Mouse (Mus musculus) gastrocnemius, postnatal 25 days (tissue): Measurements from ENCODE around the gene Tbc1d8b. TPM values are rescaled to one million over a fixed set of nuclear protein-coding genes. Genes with fewer than 3 reads are reported as not detected.
"Not testable (repeated sequence)": the region's sequence is repeated elsewhere in the genome, so short reads cannot be mapped to it uniquely, and the experiment has no call there.

Source experiments
- DNase-seq: peaks from one replicate; pipeline ENCODE4 v3.0.0; 2022
- long read RNA-seq, 2 experiments: library from polyadenylated mRNA; stranded (forward); transcript quantifications; one replicate each; pipeline ENCODE4 v2.0.0; 2021
- total RNA-seq, 2 experiments: library from RNA; stranded (reverse); gene quantifications; 1 replicate in 1 of 2; 2 replicates in 1 of 2; pipeline ENCODE4 v1.2.3; 2021

Gene Tbc1d8b
- total RNA-seq, result 1 to 10 TPM; 3.1 to 3.5 TPM
- long read RNA-seq, experiment 1, result 0 reads
- long read RNA-seq, experiment 2, result 0 reads

DNA sequence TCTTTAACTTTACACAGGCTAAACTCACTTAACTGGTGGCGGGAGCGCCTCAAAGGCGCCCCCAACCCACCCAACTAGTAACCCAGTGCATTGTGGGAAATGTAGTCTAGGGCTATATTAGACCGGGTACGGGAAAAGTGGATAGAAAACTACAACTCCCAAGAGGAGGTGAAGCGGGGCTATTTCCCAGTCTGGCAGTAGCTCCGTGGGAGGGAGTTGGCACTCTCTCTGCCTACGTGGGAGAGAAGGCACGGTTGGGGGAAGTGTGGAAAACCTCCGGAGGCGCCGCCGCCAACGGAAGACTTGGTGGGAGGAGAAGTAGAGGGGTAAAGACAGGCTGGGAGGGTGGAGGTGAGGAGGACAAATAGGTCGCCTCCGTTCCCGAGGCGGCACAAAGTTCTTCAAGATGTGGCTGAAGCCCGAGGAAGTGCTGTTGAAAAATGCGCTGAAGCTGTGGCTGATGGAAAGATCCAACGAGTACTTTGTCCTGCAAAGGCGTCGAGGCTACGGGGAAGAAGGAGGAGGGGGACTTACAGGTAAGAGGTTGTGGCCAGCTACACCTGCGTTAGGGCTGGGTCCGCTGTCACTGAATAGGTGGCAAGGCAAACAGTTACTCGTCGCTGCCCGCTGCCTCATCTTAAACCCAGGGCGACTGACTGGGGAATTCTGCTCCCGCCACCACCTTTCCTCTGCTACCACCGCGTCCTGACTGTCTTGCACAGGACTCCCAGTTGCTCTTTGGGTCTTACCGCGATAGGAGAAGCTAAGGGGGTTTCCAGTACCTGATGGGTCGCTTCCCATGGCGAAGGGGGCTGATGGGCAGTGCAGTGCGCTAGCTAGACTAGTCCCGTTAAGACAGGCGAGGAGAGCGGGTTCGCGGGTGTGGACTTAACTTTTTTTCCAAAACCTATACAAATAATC is at the start of gene Tbc1d8b:
TSS of gene Tbc1d8b (plus strand) at position 222 of the 921 bp plus-strand sequence.
- peak; percentile 71 for DNase-seq

GRCm38 (mm10) chrX:139639744-139640143 is 45.1 kb upstream of the Tbc1d8b start:
- no peak for DNase-seq

DNA sequence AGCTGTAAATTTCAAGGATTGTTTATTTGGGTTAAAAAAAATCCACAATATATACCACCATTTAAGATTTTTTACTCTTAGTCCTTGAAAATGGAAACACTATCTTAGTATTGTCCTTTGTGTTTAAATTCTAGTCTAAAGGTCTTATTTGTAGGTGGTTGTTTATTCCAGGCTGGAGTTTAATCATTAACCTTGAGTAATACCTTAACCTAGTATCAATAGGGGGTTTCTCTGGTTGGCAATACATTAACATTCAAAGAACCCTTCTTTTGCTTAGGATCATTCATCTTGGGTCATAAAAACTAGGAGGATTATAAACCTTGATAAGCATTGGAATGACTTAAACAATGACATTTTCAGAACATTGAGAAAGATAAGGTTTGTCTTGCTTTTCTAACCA is 44.4 kb upstream of the Tbc1d8b start:
- no peak for DNase-seq

- no peak for DNase-seq
Measured at GRCm38 (mm10) chrX:139652226-139652625, 32.6 kb upstream of the Tbc1d8b start.

DNA sequence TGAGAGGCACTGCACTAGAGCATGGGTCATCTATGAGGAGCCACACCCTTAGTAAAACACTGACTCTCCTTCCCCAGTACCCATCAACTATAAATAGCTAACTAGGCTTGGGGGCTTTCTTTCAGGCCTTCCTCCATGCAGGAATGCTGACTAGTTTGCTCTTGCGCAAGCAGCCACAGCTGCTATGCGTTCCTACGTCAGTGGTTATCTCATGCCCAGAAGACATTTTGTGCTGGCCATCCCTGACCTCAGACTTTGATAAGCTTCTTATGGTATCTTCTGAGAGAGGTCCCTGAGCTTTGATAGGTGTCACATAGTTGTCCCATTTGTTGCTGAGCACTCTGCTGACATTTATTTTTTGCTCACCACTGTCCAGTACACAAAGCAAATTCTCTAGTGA is 31.5 kb upstream of the Tbc1d8b start:
- no peak for DNase-seq

GRCm38 (mm10) chrX:139654350-139655063 is 30.3 kb upstream of the Tbc1d8b start:
- no peak for DNase-seq

DNA sequence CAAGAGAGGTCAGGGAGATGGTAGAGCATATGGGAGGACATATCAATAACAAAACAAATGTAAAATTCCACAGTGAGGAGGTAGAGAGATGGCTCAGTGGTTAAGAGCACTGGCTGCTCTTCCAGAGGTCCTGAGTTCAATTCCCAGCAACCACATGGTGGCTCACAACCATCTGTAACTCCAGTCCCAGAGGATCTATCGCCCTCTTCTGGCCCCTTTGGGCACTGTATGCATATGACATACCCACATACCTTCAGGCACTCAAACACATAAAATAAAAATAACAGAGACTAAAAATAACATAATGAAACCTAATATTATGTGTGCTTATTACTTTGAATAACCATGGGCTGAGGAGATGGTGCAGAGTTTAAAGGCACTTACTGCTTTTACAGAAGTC is 22.7 kb upstream of the Tbc1d8b start:
- DNase-seq, result no peak

DNA sequence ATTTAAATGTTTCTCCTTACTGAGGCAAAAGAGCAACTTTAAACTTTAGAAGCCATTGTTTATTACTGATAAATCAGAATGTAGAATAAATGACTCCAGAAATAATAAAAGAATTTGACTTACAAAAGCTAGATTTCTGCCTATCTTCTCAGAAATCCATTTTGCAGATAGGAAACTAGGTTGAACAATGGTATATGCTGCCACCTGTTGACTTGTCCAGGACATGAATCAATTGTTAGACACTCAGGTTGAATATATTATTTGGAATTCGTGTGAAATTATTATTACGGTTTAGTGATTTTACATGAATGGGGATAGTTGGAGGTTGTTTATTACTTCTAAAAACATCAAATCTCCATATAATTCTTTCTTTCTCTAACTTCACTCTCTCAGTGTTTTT is 19.0 kb upstream of the Tbc1d8b start:
- no peak for DNase-seq

- no peak for DNase-seq
Measured at GRCm38 (mm10) chrX:139684410-139684774, 404 bp upstream of the Tbc1d8b start.

DNA sequence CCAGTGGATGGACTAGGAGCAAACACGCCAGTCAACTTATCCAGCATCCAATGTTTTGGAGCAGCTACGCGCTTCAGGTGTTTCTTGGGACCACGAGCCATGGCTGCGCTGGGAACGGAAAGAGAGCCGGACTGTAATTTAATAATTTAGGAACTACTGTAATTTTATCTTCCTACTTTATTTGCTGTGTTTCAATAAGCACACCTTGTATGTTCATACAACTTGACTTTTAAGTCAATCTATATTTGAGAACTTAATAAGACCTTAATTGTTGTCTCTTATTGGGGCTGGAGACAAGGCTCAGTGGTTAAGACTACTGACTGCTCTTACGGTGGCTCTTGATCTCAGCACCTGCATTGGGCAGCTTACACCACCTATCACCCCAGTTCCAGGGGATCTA is 29.6 kb downstream of the Tbc1d8b start, which contains the start of gene Gm15013:
TSS of gene Gm15013 (minus strand) at position 101 of the 400 bp plus-strand sequence.
- DNase-seq, result no peak

DNA sequence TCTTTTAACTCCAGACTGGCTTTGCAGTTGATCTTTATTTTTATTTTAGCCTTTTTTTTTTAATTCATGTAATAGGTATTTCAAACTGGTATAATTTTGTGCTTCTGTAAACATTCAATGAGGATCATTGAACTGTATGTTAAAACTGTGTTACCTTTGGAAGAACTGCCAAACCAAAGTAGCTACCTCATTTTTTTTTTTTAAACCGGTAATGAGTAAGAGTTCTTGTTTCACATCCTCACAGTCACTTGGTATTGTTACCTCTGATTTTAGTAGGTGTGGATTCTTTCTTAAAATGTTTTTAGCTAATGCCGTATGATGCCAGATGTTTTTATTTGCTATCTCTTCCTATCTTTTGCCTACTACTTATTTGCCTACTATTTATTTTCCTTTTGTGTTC is 37.6 kb downstream of the Tbc1d8b start:
- DNase-seq, result no peak

- DNase-seq, result no peak
Measured at GRCm38 (mm10) chrX:139730541-139730940, 45.7 kb downstream of the Tbc1d8b start.

- no peak for DNase-seq
Measured at GRCm38 (mm10) chrX:139737066-139737465, 52.3 kb downstream of the Tbc1d8b start.

- no peak for DNase-seq
Measured at GRCm38 (mm10) chrX:139751855-139752254, 67.1 kb downstream of the Tbc1d8b start.

DNA sequence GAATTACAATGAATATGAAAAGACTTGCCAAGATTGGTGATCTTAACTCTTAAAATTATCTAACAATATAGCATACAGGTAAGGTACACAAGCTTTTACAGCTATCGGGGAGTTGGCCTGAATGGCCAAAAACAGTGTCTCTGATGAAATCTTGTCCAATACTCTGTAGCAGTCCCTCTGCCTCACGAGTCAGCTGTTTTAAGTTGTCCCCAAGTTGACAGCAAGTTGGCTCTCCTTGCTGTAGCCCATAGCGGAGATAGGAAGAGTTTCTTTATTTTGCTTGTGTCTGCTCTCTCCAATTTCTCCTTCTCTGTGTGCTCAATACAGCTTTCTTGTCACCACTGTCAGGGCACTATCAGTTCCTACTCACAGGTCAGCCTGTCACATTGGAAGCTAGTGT is 73.8 kb downstream of the Tbc1d8b start:
- DNase-seq, result not testable (repeated sequence)

DNA sequence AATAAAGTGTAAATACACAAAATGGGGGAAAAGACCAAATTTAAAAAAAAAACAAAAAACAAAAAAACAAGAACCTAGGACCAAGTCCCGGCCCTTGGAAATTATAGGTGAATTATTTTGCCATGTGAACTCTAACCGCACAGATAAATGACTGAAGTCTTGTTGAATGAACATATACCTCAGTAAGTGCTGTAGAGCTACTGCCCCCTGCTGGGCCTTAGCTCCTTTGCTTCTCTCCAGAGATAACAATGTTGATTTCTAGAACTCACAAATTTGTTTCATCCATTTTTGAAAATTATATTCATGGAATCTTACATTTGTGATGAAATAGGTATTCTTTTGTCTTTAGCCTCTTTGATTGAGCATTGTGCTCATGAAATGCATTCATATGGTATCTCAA is 77.8 kb downstream of the Tbc1d8b start:
- DNase-seq, result no peak

GRCm38 (mm10) chrX:139769975-139770637 is 85.3 kb downstream of the Tbc1d8b start:
- no peak for DNase-seq

GRCm38 (mm10) chrX:139774309-139775083 is 89.7 kb downstream of the Tbc1d8b start:
- DNase-seq, result no peak

- DNase-seq, result no peak
Measured at GRCm38 (mm10) chrX:139775084-139775612, 90.4 kb downstream of the Tbc1d8b start.

DNA sequence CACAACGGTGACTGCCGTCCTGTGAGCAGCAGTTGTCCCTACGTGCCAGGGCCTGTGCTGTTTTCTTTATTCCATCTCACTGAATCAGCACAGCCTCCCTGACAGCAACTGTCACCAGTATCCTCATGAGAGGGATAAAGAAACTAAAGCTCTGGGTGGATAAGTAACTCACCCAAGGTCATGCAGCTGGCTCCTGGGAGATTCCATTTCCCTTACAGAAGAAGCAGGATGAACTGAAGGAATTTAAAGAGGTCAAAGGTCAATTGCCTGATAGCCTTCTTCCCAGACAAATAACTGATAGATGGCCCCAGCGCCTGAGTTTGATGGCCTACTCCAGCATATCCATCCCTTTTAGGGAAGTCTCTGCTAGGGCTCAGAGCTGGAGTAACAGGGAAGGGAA is 92.6 kb downstream of the Tbc1d8b start:
- DNase-seq, result no peak

- no peak for DNase-seq
Measured at GRCm38 (mm10) chrX:139778886-139779285, 94.1 kb downstream of the Tbc1d8b start.

GRCm38 (mm10) chrX:139779401-139779800 is 94.6 kb downstream of the Tbc1d8b start:
- DNase-seq, result no peak
